Mouse (Mus musculus): ENCODE measurements around the gene Mrpl11.

GRCm38 (mm10) chr19:4999445-5000140 lies 37.6 kb downstream of the Mrpl11 start:
- TF ChIP-seq USF1 (IDR thresholded peaks at IDR 0.05; ENCODE audit: low read depth, low read length) (no peak), CTCF (conservative IDR thresholded peaks at IDR 0.05 in 1 of 2, IDR thresholded peaks at IDR 0.05 in 1 of 2; ENCODE audit: low read depth in 2 of 2, low read length in 2 of 2) (no peak), MEF2A (IDR thresholded peaks at IDR 0.05; ENCODE audit: borderline replicate concordance, low read depth, low read length) (no peak), TCF12 (IDR thresholded peaks at IDR 0.05; ENCODE audit: low read depth, low read length) (no peak), NRF1 (IDR thresholded peaks at IDR 0.05; ENCODE audit: low read depth, low read length) (no peak), HCFC1 (IDR thresholded peaks at IDR 0.05; ENCODE audit: low read depth, low read length) (no peak), POLR2A (IDR thresholded peaks at IDR 0.05; ENCODE audit: low read depth, low read length) (no peak), KAT2A (IDR thresholded peaks at IDR 0.05; ENCODE audit: insufficient replicate concordance, low read length) (no peak)
